Mouse (Mus musculus) bone marrow macrophage, adult 2 months (primary cell): ENCODE results near the gene Bcas1. TPM values are rescaled to one million over a fixed set of nuclear protein-coding genes. Genes with fewer than 3 reads are reported as not detected.

Experiments
- H3K27ac ChIP-seq: 2 replicates; pipeline ENCODE4 v1.5.1; 2012; ENCODE audit warnings: low read depth, low read length; ENCODE audit not compliant: insufficient read depth
- H3K4me1 ChIP-seq: 2 replicates; pipeline ENCODE4 v1.6.1; 2012; ENCODE audit warnings: low read length; ENCODE audit not compliant: control insufficient read depth, insufficient read depth
- H3K4me3 ChIP-seq: 2 replicates; pipeline ENCODE4 v1.5.1; 2012; ENCODE audit warnings: mild to moderate bottlenecking, low read length, moderate library complexity; ENCODE audit not compliant: insufficient read depth
- CTCF ChIP-seq: IDR thresholded peaks from 2 replicates; pipeline ENCODE4 v1.5.1; 2012; ENCODE audit warnings: low read depth, mild to moderate bottlenecking, low read length, moderate library complexity
- POLR2A ChIP-seq: IDR thresholded peaks from 2 replicates; pipeline ENCODE4 v1.6.1; 2012; ENCODE audit warnings: mild to moderate bottlenecking, low read depth, low read length, borderline replicate concordance
- polyA plus RNA-seq: library from polyadenylated mRNA; stranded (reverse); fragments of >200 nt; gene quantifications from 2 replicates; pipeline ENCODE4 v1.2.4, GENCODE M21; 2012; ENCODE audit not compliant: missing spikeins, insufficient read depth, insufficient read length

The Bcas1 gene
- polyA plus RNA-seq, 1 experiment, result not detected

GRCm38 (mm10) chr2:170306637-170307320, 120.9 kb downstream of the Bcas1 start:
- Histone ChIP-seq H3K4me3 (no peak overlapping the region), H3K4me1 (peaks cover 31% of the 10 kb centered on the region), H3K27ac (no peak overlapping the region)
- TF ChIP-seq POLR2A (no peak), CTCF (no peak)

GRCm38 (mm10) chr2:170304766-170305165, 122.9 kb downstream of the Bcas1 start:
- Histone ChIP-seq H3K4me1 (peaks cover 14% of the 10 kb centered on the region), H3K4me3 (no peak overlapping the region), H3K27ac (no peak overlapping the region)
- TF ChIP-seq POLR2A (no peak), CTCF (no peak)

GRCm38 (mm10) chr2:170303595-170303994, 124.0 kb downstream of the Bcas1 start:
- TF ChIP-seq POLR2A (no peak), CTCF (no peak)
- H3K4me3 ChIP-seq, result no peak overlapping the region
- H3K4me1 ChIP-seq, result peaks cover 14% of the 10 kb centered on the region
- no peak overlapping the region for H3K27ac ChIP-seq

- no peak overlapping the region for H3K27ac ChIP-seq
- no peak overlapping the region for H3K4me3 ChIP-seq
- TF ChIP-seq CTCF (no peak), POLR2A (no peak)
- peaks cover 9% of the 10 kb centered on the region for H3K4me1 ChIP-seq
Observed at GRCm38 (mm10) chr2:170302825-170303224, 124.8 kb downstream of the Bcas1 start.

Other genes starting within 250 kb of the Bcas1 start
- gene Pfdn4, start 68.6 kb upstream of the Bcas1 start, polyA plus RNA-seq, result 38.1 and 49.7 TPM in 2 replicates
- gene Cyp24a1, start 69.3 kb upstream of the Bcas1 start, polyA plus RNA-seq, result not detected in 2 replicates
- not detected in 2 replicates for gene 4930470P17Rik, start 174.2 kb upstream of the Bcas1 start, polyA plus RNA-seq